Mouse (Mus musculus) liver, embryonic 14.5 days (tissue): ENCODE measurements at regions not wholly inside any gene's neighbourhood (a gene's known extent, or its start where the extent isn't known, plus 50 kb on each side); places are given as distances from the start of the nearest gene placed in this dataset.

Experiments
- ATAC-seq: fragments of 200-750 bp; cut with Nextera tagmentation; 2 replicates; pipeline ENCODE4 v1.8.0; 2017; ENCODE audit warnings: moderate number of reproducible peaks, mild to moderate bottlenecking, moderate library complexity; ENCODE audit not compliant: insufficient read depth
- DNase-seq, 3 experiments: peaks; one replicate each; pipeline ENCODE4 v3.0.0-alpha.2; 2012 to 2013; ENCODE audit warnings: low read depth in 3 of 3, low spot score in 3 of 3
- H3K27ac ChIP-seq: fragments of 300-500 bp; sonication (generic); 2 replicates; pipeline ENCODE4 v1.5.1; 2014; ENCODE audit warnings: moderate library complexity, mild to moderate bottlenecking, control low read depth, inconsistent platforms
- H3K27me3 ChIP-seq: fragments of 300-500 bp; sonication (generic); 2 replicates; pipeline ENCODE4 v1.6.1; 2014; ENCODE audit warnings: mild to moderate bottlenecking, low read length, moderate library complexity; ENCODE audit not compliant: control insufficient read depth, insufficient read depth
- H3K36me3 ChIP-seq: fragments of 300-500 bp; sonication (generic); replicated peaks from 2 replicates; pipeline ENCODE4 v1.6.1; 2014; ENCODE audit warnings: low read depth; ENCODE audit not compliant: control insufficient read depth, insufficient read depth
- H3K4me1 ChIP-seq, 2 experiments: fragments of 200-500 bp in 1 of 2; fragments of 300-500 bp in 1 of 2; sonication (generic) in 1 of 2; replicated peaks; 2 replicates each; pipeline ENCODE4 v1.6.1; 2012 to 2014; ENCODE audit warnings: antibody characterized with exemption in 1 of 2, inconsistent platforms in 1 of 2, low read length in 1 of 2; ENCODE audit not compliant: control insufficient read depth in 2 of 2, insufficient read depth in 2 of 2
- H3K4me2 ChIP-seq: fragments of 300-500 bp; sonication (generic); 2 replicates; pipeline ENCODE4 v1.6.1; 2014; ENCODE audit warnings: low read depth, mild to moderate bottlenecking, control low read depth, moderate library complexity
- H3K4me3 ChIP-seq, 2 experiments: fragments of 200-500 bp in 1 of 2; fragments of 300-500 bp in 1 of 2; sonication (generic) in 1 of 2; 2 replicates each; pipeline ENCODE4 v1.5.1; 2012 to 2014; ENCODE audit warnings: low read depth in 2 of 2, low read length in 2 of 2, mild to moderate bottlenecking in 2 of 2, control low read depth in 1 of 2, inconsistent platforms in 1 of 2, moderate library complexity in 1 of 2; ENCODE audit not compliant: insufficient read depth in 1 of 2
- H3K9ac ChIP-seq: fragments of 300-500 bp; sonication (generic); replicated peaks from 2 replicates; pipeline ENCODE4 v1.6.1; 2014; ENCODE audit warnings: mild to moderate bottlenecking, control low read depth, moderate library complexity
- H3K9me3 ChIP-seq: fragments of 300-500 bp; sonication (generic); 2 replicates; pipeline ENCODE4 v1.6.1; 2016; ENCODE audit warnings: low read length, mixed read lengths; ENCODE audit not compliant: control insufficient read depth
- CTCF ChIP-seq: IDR thresholded peaks from 2 replicates; pipeline ENCODE4 v1.5.1; 2016; ENCODE audit warnings: antibody characterized with exemption, low read depth, control low read depth
- EP300 ChIP-seq: IDR thresholded peaks from 2 replicates; pipeline ENCODE4 v1.6.1; 2016; ENCODE audit warnings: antibody characterized with exemption, low read depth
- WGBS: fragments of 180-500 bp; shearing (Covaris S2); extraction: QIAGEN DNeasy Blood & Tissue Kit; methylation state at CpG from one replicate; pipeline ENCODE4 v1.1.7; 2014; ENCODE audit not compliant: insufficient replicate concordance; 5-methylcytosine and 5-hydroxymethylcytosine counted together

DNA sequence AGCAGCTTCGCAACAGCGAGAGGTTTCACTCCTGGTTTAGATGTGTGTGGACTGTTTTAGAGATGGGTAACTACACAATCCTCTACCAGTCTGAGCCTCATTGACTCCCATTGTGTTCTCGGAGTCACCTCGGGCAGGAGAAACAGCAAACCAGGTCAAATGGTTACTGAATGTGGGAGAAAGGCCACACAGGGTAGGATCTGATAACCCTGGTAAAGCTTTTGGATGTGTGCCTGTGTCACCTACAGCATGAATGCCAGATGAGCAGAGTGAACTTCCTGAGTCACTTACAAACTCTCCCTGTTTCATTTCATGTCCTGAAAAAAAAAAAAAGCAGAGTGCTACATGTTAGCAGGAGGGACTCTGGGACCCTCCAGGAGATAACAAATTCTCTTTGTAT, 201.0 kb downstream of the Tfec start:
- no peak for ATAC-seq
- H3K4me2 ChIP-seq: no peak overlapping the region
- DNase-seq: no peak
- H3K9me3 ChIP-seq: no peaks in the 10 kb centered on the region
- H3K27ac ChIP-seq: no peak overlapping the region
- H3K9ac ChIP-seq: no peak overlapping the region
- no peaks in the 10 kb centered on the region for H3K4me1 ChIP-seq
- H3K27me3 ChIP-seq: no peaks in the 10 kb centered on the region
- no peak for TF ChIP-seq EP300
- TF ChIP-seq CTCF: no peak
- H3K36me3 ChIP-seq: no peaks in the 10 kb centered on the region
- H3K4me3 ChIP-seq: no peak overlapping the region
- 63% methylated on average over 4 of the region's 4 CpGs for WGBS

DNA sequence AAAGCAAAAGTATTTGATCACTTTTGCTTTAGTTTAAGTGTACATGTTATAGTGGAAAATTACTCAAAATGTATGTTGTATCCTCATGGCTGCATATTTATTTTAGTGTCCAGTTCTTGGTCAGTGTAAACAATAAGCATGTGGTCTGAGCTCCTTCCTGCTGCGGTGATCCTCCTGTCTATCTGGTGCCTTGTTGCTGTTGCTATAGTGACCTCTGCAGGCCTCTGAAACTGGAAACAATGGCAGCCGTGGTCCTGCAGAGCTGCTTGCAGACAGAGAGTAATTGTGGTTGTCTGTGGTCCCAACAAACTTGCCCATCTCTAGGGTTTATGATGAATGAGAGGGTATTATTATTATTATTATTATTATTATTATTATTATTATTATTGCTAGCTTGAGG, 230.2 kb downstream of the Tfec start:
- no peaks in the 10 kb centered on the region for H3K4me1 ChIP-seq
- H3K27ac ChIP-seq: no peak overlapping the region
- no peak for DNase-seq
- WGBS: 10% methylated on average over 2 of the region's 2 CpGs
- H3K4me2 ChIP-seq: no peak overlapping the region
- H3K4me3 ChIP-seq: no peak overlapping the region
- ATAC-seq: no peak
- H3K9me3 ChIP-seq: no peaks in the 10 kb centered on the region
- H3K36me3 ChIP-seq: no peaks in the 10 kb centered on the region
- no peak overlapping the region for H3K9ac ChIP-seq
- 0 out of 2 replicates have a peak, but pooled peaks have one; percentile 5 for TF ChIP-seq CTCF
- no peak for TF ChIP-seq EP300
- H3K27me3 ChIP-seq: no peaks in the 10 kb centered on the region

DNA sequence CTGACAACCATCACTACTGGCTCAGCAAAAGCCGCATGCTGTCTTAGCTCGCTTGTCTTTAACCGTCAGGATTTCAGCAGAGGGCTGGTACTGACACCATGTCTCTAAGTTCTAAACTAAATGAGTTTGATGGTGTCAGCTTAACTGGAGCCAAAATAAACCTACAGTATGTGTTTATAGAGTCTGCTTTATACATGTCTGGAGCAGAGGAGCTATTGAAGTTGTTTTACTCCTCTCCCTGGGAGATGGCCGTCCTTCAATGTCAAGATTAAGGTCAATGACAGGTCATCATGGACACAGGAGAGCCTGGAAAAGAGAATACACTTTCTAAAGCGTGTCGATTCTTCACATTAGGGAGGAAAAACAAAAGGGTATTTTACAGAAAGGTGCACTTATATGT, 231.0 kb downstream of the Tfec start:
- H3K4me1 ChIP-seq: no peaks in the 10 kb centered on the region
- no peak overlapping the region for H3K9ac ChIP-seq
- H3K9me3 ChIP-seq: no peaks in the 10 kb centered on the region
- no peak for ATAC-seq
- no peak overlapping the region for H3K4me3 ChIP-seq
- no peak overlapping the region for H3K4me2 ChIP-seq
- no peaks in the 10 kb centered on the region for H3K27me3 ChIP-seq
- TF ChIP-seq CTCF (no peak), EP300 (no peak)
- 59% methylated on average over 6 of the region's 6 CpGs for WGBS
- no peaks in the 10 kb centered on the region for H3K36me3 ChIP-seq
- H3K27ac ChIP-seq: no peak overlapping the region
- DNase-seq: no peak

DNA sequence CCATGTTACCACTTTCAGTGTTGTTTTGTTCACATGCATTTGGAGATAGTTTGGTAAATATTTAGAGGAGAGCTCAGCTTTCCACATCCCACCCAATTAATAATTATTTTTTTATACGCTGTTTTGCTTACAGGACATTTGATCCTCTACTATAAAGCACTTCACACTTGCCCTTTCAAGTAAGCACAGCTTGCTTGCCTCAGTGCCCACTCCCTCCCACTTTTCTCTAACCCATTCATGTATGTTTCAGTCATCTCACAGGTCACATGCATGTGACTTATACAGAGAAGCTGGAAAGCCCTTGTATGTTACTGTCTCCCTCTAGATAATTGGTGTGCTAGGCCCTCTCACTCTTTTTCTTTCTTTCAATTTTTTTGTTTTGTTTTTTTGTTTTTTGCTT, 252.0 kb downstream of the Tfec start:
- Histone ChIP-seq H3K9ac (no peak overlapping the region), H3K4me1 (no peaks in the 10 kb centered on the region), H3K36me3 (no peaks in the 10 kb centered on the region), H3K4me3 (no peak overlapping the region), H3K27me3 (no peaks in the 10 kb centered on the region), H3K4me2 (no peak overlapping the region), H3K27ac (no peak overlapping the region), H3K9me3 (no peaks in the 10 kb centered on the region)
- 77% methylated on average over 1 of the region's 1 CpGs for WGBS
- no peak for ATAC-seq
- TF ChIP-seq CTCF (no peak), EP300 (no peak)
- no peak for DNase-seq

DNA sequence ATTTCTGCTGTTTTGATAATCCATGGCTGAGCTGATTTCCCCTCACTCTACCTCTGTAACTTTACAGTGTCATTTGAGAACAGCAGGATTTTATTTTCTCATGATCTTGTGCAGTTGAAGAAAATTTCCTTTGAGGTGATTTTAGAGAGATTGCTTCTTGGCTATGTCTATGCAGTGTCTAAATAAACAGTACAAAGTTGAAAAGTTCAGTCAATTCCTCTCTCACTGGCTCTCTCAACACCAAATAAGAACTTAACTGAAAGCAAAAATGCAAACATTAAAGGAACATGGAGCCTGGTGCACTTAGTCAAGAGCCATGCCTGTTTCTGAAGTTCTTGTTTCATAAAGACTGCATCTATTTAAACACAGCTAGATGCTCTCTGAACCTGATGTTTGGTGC, 254.7 kb downstream of the Tfec start:
- H3K36me3 ChIP-seq: no peaks in the 10 kb centered on the region
- ATAC-seq (no peak), DNase-seq (no peak)
- no peak overlapping the region for H3K4me3 ChIP-seq
- no peaks in the 10 kb centered on the region for H3K27me3 ChIP-seq
- no peak overlapping the region for H3K9ac ChIP-seq
- H3K4me1 ChIP-seq: no peaks in the 10 kb centered on the region
- no peaks in the 10 kb centered on the region for H3K9me3 ChIP-seq
- TF ChIP-seq EP300 (no peak), CTCF (no peak)
- H3K4me2 ChIP-seq: no peak overlapping the region
- H3K27ac ChIP-seq: no peak overlapping the region
